Mouse (Mus musculus) regulatory T cell (primary cell): ENCODE results near the gene Golt1b.
"Not testable (repeated sequence)": the region's sequence is repeated elsewhere in the genome, so short reads cannot be mapped to it uniquely, and the experiment has no call there.

Experiments used
- in situ Hi-C: fragments of 300-600 bp; cut with MboI, MseI; formaldehyde crosslinking; loops from one replicate; pipeline ENCODE4 v1.15.1; 2025; ENCODE audit warnings: high pct_unique_total_duplicates

The Golt1b gene

DNA sequence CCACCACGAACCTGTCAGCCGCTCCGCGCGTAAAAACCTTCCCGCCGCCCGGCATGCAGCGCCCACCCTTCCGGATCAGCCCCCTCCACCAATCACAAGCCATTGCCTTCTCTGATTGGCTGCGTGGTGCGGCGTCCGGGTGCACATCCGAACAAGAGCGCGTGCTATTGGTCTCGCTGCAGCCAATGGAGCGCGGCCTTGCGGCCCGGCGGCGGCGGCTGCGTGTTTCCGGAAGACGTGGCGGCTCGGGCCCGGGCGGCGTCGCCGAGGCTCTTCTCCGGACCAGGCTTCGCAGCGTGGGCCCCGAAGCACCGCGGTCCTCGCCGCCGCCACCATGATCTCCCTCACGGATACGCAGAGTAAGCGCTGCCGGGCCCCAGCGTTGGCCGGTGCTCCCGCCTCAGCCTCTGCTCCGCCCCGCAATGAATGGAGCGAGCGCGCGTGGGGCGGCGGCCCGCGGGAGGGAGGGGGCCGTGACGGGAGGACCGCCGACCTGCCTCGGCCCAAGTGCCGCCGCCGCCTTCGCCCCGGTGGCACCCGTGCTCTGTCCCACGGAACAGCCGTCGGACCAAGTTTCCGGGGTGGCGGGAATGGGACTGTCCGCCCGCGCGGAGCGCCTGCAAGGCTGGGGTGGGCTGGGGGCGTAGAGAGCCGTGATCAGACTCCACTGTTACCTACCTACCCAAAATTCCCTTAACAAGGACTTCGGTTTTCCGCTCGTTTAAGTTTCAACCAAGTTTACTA lies at the start of gene Golt1b, which contains the start of gene Recql:
TSS of gene Golt1b (plus strand) at position 211 of the 744 bp plus-strand sequence.
TSS of gene Recql (minus strand) at position 77 of the 744 bp plus-strand sequence.
- in situ Hi-C loops: loop anchor here (5.0 kb wide), 1 partner anchor 40 kb away; the partner anchor contains the start of gene Pyroxd1

DNA sequence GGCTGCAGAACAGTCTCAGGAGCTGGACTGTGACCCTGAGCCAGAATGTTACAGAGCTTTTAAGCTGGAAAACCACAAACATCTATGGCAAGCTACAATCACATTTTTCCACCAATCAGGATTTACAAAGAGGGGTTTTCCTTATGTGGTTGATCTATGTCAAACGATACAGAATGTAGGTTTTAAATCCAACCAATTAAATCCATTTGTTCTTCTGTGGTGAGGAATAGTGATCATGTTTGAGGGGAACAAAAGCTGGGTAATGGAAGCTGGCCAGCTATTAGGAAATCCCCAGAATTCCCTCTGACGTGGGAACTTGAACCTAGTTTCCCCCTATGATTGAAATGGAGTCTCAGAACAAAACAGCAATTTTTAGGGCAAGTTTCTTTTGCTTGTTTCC lies 48.1 kb upstream of the Golt1b start:
- in situ Hi-C loops: no loop called here

DNA sequence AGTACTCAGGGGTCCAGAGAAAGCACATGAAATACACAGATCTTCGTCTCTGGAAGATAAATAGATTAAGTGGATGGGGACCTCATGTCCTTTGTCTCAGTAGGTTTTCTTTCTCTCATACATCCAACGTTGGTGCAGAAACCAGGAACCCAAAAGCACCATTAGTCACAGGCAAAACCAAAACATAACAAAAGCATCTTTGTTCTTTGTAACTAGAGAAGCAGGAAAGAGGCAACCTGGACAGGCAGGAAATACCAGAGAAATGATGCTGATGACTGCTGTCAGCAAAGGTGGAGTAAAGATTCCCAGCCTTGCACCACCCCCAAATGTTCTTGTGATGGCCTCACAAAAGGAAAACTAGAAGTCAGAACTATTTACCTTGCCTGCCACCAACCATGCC lies 47.4 kb upstream of the Golt1b start:
- in situ Hi-C loops: no loop called here

DNA sequence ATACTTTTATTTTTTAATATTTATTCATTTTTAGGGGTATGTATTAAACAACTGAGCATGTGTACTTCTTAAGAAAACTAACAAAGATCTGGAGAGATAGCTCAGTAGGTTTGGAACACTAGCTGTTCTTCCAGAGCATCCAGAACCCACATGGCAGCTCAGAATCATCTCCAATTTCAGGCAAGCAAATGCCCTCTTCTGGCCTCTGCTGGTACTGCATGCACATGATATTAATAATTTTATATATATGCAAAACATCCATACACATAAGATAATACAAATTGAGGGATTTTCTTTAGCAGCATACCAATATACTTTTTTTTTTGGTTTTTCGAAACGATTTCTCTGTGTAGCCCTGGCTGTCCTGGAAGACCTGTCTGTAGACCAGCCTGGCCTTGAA lies 43.5 kb upstream of the Golt1b start:
- in situ Hi-C loops: no loop called here

DNA sequence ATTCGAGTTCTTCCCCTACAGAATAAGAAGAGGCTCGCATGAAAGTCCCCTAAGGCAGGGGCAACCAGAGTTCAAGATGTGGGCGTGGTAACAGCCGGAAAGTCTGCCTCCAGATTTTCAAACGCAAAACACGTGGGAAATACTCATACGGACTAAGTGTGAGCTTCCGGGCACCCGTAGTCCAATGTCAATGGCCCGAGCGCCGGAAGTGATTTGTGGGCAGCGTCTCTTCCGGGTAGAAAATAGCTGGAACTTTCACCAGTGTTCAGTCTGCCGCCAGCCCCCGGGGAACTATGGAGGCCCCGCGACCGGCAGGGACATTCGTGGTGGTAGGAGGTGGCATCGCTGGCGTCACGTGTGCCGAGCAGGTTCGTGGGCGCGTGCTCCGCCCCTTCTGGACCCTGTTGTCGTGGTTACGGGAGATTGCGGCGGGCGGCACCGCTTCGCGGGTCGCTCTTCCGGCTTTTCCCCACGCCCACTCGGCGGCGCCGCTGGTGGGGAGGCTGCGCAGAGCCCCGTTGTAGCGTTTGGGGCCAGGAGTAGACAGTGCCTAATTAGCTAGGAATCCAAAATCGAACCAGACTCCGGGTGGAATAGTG lies 41.5 kb upstream of the Golt1b start, which contains the start of gene Pyroxd1:
TSS of gene Pyroxd1 (plus strand) at position 215 of the 599 bp plus-strand sequence.
- in situ Hi-C loops: loop anchor here (5.0 kb wide), 1 partner anchor 42 kb away; the partner anchor contains the start of genes Golt1b and Recql

DNA sequence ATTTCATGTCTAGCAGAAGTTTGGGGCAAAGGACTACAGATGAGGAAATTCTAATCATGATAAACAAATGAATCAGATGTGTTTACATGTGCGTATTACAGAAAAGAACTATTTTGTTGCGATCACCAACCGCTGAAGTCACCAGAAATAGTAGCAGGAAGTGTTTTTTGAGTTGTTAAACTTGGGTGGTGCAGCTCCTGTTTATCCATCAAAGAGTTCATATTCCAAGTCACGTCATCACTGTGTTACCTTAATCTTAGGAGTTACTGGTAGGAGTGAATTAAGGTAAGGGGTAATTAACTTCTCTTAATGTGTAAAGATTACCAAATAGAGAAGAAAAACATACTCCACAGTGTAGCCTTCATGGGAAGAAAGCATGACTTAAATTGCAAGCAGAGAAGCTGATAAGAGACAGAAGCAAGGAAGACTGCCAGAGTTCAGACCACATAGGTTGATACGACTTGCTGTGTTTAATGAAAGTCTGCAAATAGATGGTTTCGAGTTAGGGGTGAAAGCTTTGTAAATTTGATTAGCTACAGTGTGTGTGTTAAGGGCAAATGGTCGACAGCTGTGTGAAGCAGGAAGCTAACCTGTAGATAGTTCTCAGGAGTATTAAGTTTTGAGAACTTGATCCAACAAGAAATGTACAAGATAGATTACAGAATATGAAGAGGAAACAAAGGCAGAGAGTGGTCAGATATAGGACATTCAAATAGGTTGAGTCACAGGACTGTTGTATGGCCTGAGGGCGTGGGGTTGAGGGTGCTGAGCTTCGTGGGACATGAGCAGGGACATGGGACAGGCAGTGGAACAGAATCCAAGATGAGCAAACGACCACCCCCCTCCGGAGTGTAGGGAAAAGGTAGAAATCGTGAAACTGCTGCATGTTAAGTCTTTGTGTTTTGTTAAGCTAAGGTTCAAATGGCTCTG lies 40.6 kb upstream of the Golt1b start:
- in situ Hi-C loops: loop anchor here (5.0 kb wide), 1 partner anchor 41 kb away; the partner anchor contains the start of genes Golt1b and Recql

DNA sequence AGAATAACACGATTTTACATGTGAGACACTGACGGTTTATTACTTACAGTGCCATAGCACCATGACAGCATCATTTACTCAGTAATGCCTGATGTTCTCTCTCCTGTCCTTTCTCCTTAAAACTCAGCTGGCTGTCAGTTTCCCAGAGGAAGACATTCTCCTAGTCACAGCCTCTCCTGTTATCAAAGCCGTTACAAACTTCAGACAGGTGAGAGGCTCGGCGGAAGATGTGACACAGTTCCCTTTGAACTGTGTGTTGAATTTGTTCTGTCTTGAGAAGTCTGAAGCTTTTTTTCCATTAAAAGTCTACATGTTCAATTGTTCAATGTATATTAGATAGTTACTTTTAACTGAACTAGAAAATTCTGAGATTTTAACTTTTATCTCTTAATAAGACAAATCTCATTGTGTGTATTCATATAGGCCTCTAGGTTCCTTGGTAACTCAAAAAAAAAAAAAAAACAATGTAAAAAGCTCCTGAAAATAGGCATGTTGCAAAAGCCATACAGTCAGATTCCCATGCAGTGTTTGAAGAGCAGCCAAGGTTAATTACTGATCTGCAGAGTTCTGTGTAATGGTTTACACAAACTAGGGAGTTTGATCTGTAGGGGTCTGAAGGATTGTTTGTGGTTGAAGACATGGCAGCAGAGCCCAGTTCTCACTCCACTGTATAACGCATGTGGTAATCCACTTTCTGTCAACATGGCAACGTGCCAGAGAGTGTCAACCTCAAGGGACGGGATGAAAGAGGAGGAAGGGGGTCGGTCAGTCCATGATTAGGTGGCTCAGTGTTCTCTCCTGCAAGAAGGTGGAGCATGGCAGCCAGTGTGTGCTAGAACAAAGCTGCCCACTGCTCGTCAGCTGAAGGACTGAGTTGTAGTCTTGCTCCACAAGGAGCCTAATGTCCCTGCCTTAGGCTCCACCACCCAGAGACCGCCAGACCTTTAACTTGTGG lies 39.3 kb upstream of the Golt1b start:
- in situ Hi-C loops: loop anchor here (5.0 kb wide), 1 partner anchor 40 kb away; the partner anchor contains the start of genes Golt1b and Recql

DNA sequence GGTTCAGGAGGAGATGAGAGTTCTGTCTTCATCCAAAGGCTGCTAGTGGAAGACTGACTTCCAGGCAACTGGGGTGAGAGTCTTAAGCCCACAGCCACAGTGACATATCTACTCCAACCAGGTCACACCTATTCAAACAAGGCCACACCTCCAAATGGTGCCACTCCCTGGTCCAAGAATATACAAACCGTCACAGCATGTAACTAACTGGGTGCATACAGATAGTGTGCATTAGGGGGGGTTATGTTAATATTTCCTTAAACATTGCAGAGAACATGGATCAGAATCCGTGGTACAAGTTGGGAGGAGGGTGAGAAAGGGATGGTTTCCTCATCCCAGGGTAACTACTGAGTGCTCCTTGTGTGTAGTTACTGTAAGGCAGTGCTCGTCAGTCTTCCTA lies 34.9 kb upstream of the Golt1b start:
- in situ Hi-C loops: not testable (repeated sequence)

DNA sequence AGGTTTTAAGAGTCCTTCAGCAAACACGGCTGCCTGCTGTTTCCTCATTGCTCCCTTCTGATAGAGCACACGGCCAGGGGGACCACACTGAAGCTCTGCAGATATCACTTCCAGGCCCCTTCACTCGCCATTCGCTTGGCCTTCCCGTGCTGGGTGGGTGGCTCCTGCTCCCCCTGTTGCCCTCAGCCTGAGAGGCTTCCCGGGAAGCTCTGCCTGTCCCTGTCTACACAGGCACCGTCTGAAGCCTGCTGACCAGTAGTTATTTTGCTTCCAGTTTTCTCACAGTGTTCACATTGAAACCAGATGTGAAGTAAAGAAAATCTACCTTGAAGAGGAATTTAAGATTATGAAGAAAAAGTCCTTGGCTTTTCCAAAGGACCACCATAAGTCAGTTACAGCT lies 29.9 kb upstream of the Golt1b start:
- in situ Hi-C loops: no loop called here

DNA sequence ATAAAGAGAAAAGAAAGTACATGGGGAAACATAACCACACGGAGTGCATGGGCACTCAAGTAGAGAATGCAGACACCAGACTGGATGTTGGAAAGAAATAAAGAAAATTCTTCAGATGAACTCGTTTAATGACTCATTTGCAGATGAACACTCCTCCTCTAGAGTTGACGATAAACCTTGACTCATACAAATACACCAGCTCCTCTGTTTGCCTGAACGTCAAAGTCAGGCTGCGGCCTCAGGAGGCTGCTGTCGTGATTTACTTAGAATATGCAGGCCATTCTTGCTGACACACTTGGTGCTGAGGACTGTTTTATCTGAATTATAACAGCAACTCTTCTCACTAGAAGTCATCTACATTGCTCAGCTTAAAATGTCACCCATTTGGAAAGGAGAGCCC lies 25.0 kb upstream of the Golt1b start:
- in situ Hi-C loops: no loop called here

DNA sequence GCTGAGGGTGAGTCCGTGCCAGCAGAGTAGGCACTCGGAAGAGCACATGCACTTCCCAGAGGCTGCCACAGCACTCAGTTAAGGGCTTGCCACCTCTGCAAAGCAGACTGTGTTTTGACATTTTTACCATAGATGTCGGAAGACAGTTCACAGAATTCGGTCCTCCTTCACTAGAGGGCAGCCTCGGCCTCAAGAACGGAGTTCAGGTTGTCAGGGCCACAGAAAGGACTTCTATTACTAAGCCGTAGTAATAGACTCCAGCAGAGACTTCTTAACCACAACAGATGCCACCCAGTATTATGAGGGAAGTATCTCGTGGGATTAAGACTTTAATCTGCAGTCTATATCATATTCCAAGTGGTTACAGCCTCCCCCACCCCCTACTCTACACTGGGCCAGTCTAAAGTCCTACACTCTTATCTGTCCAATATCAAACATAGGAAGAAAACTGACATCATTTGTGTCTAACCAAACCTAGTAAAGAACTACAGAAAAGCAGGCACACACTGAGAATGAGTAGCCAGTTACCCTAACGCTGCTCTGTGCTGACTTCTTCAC lies 23.9 kb upstream of the Golt1b start:
- in situ Hi-C loops: no loop called here

DNA sequence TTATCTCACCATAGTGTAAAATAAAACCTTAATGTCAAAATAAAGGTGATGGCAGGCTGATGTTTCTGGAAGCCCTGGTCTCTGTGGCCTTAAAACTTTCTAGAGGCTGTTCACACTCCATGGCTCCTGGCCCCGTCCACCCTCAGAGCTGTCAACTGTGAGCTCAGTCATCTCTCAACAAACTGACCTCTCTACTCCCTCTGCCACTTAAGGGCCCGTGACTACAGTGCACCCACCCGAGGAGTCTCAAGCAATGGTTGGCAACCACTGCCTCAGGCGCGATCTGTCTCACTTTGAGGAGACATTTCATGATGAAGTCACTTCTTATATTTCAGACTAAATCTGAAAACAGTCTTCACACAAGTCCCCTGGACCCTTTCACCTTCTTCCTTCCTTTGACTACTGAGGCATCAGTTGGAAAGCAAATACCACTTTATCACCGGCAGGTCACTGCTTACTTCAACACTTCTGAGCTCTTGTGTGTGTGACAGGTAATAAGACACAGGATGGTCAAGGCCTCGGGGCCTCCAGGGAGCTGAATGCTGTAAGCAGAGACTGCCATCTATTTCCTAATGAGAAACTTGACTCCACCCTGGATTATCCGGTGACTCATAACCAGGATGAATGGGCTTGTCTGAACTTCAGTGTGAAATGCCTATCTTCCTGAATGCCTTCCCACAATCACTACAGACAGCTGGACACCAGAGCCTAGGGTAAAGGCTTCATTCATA lies 21.1 kb upstream of the Golt1b start:
- in situ Hi-C loops: no loop called here

DNA sequence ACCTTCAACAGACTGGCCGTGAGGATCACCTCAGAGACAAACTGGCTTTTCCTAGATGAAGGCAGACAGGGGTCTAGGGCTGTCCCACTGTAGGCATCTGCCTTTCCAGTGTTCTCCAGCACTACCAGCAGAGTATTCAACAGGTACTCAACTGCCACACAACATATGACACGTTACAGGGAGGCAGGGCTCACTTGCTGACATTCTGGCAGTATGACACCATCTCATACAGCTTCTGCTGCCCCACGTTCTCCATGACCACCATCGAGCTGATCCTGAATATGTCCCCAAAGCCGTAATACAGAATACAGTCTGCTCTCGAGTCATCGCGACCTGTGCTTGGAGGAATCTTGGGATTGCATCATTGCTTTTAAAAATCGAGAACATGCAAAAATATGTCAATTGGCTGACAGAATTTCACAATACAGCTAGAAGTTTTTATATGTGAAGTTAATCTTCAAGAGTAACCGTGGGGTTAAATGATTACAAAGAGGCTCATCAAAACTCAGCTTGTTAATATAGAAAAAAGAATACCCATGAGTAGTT lies 20.5 kb upstream of the Golt1b start:
- in situ Hi-C loops: no loop called here

DNA sequence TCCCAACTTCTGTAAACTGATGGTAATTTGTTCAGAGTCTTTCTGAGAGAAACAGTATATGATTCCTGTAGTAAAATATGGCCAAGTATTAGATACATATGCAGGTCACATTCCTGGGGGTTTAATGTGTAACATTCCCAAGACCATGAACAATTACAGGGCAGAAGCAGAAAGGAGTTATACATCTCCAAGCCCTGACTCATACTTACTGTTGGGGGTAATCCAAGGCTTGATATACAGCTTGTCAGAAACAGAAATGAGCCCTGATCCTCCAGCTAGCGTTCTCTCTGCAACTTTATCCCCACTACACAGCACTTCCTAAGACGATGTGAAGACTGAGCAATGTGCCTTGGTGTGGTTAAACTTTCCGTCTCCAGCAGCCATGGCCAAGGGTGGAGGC lies 19.5 kb upstream of the Golt1b start:
- in situ Hi-C loops: no loop called here

DNA sequence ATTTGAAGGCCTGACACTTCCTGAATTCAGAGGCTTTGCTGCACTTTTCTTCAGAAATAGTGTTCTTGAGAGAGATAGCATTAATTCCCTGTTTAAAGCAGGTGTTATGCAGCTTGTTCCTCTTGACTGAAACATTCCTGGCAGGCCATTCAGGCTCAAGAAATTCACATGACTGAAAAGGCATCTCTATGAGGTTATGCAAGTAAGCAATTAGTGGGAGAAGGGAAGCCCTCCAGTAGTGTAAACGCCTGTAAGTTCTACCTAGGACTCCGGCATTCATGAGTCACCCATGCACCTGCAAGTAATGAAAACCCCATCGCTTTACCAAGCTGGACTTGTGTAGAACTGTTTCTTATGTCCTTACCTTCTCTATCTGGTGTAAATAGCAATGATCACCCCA lies 17.5 kb upstream of the Golt1b start:
- in situ Hi-C loops: no loop called here

DNA sequence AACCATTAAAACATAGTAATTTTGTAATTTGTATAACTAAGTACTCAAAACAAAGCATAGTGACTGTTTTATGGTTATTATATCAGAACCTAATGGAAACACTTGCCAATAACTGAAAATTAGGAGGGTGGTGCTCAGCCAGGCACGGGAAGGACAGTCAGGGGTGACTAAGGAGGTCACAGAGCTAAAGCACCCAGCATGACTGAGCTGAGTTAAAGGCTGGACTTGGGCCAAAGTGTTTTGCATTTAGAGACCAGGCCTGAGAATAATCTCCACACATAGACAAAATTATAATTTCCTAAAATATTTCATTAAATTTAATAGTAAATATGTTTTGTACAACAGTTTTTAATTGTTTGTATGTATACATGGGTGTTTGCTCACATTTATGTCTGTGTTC lies 9.9 kb upstream of the Golt1b start:
- in situ Hi-C loops: no loop called here

DNA sequence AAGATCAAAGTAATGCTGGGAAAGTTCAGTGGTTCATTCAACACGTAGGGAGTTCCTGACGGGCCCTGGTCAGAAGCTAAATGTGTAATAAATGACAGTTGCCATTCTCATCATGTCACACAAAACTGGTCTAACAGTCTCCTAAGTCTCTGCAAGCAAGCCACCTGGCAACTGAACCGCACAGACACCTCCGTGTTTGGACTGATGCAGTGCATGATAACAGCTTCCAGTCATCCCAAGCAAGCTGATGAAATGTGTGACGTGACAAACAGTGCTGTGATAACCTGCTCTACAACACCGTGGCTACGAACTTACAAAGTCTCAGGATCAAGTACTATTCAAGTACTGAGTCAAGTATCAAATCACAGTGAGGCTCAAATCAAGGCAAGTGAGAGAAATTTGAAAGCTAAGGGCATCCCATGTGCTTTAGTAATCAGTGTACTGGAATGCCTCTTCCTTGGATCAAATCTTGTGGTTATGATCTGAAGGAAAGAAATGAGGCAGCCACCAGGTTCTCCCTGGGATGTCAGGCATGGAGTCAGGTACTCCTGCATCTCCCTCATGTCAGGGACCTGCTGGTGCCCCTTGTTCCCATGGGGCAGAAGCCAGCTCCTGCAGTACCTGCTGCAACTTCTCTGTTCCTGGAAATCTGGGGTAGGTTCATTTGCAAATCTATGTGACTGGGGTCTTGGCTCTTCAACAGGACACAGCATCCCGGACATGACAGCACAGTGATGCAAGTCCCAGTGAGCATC lies 8.3 kb upstream of the Golt1b start:
- in situ Hi-C loops: no loop called here

DNA sequence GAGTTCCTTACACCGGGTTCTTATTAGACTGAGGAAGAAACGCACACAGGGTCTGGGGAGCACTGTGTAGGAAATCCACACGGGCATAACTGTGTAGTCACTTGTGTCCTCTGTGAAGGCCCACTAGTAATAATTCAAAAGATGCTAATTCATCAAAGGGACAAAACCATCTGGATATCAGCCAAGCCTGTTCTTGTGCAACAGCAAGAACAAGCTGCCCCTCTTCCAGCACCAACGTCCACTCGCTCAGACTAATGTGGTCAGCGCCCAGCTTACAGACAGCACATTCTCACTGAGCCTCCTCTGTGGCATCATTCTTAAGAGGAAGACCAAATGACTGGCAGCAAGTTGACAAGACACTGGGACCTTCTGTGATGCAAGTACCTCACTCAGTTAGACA lies 7.1 kb upstream of the Golt1b start:
- in situ Hi-C loops: no loop called here

DNA sequence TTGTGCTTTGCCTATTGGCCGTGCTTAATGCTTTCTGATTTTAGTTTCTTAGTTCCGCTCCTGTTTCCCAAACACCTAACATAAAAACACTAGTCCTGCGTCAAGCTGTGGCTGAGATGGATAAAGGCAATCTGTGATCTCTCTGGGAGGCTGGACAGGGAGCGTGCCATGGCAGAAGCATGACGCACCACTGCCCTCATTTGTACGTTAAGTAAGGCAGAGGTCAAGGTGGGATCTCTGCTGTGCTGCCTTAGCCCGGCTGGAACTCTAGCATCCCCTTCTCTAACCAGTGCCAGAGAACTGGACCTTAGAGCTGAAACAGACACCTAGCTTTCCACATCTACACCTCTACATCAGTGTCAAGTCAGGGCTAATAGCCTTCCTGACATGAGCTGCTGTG lies 5.4 kb upstream of the Golt1b start:
- in situ Hi-C loops: no loop called here
